Mouse (Mus musculus) limb, embryonic 10.5 days (tissue): Measurements from ENCODE around the gene Doc2g. TPM values are rescaled to one million over a fixed set of nuclear protein-coding genes. Genes with fewer than 3 reads are reported as not detected.
A peak's percentile ranks its signal among the peaks of the same experiment; 100 is the strongest.
"Not testable (repeated sequence)": the region's sequence is repeated elsewhere in the genome, so short reads cannot be mapped to it uniquely, and the experiment has no call there.

Experiments used
- DNase-seq: peaks from one replicate; pipeline ENCODE4 v3.0.0-alpha.2; 2017; ENCODE audit warnings: low spot score
- H3K27ac ChIP-seq: fragments of 300-500 bp; sonication (generic); 2 replicates; pipeline ENCODE4 v1.5.1; 2016; ENCODE audit warnings: mild to moderate bottlenecking
- H3K27me3 ChIP-seq: fragments of 300-500 bp; sonication (generic); 2 replicates; pipeline ENCODE4 v1.6.1; 2016; ENCODE audit warnings: low read depth, mild to moderate bottlenecking; ENCODE audit not compliant: poor library complexity, severe bottlenecking
- H3K36me3 ChIP-seq: fragments of 300-500 bp; sonication (generic); 2 replicates; pipeline ENCODE4 v1.6.1; 2016; ENCODE audit warnings: mild to moderate bottlenecking, moderate library complexity
- H3K4me1 ChIP-seq: fragments of 300-500 bp; sonication (generic); 2 replicates; pipeline ENCODE4 v1.6.1; 2016
- H3K4me3 ChIP-seq: fragments of 300-500 bp; sonication (generic); 2 replicates; pipeline ENCODE4 v1.5.1; 2016; ENCODE audit warnings: mild to moderate bottlenecking, moderate library complexity
- H3K9me3 ChIP-seq: fragments of 300-500 bp; sonication (generic); replicated peaks from 2 replicates; pipeline ENCODE4 v1.6.1; 2016; ENCODE audit warnings: mild to moderate bottlenecking
- WGBS: fragments of 180-500 bp; shearing (Covaris S2); methylation state at CpG from one replicate; pipeline ENCODE4 v1.1.7; 2016; 5-methylcytosine and 5-hydroxymethylcytosine counted together
- polyA plus RNA-seq: library from polyadenylated mRNA; unstranded; fragments of >200 nt; fragmentation: Nextera tagmentation; extraction: Ambion mirVana; gene quantifications from 2 replicates; pipeline ENCODE4 v1.2.1, GENCODE M21; 2016

The Doc2g gene
- polyA plus RNA-seq, 1 experiment from 2014 or later = 7.6 TPM

DNA sequence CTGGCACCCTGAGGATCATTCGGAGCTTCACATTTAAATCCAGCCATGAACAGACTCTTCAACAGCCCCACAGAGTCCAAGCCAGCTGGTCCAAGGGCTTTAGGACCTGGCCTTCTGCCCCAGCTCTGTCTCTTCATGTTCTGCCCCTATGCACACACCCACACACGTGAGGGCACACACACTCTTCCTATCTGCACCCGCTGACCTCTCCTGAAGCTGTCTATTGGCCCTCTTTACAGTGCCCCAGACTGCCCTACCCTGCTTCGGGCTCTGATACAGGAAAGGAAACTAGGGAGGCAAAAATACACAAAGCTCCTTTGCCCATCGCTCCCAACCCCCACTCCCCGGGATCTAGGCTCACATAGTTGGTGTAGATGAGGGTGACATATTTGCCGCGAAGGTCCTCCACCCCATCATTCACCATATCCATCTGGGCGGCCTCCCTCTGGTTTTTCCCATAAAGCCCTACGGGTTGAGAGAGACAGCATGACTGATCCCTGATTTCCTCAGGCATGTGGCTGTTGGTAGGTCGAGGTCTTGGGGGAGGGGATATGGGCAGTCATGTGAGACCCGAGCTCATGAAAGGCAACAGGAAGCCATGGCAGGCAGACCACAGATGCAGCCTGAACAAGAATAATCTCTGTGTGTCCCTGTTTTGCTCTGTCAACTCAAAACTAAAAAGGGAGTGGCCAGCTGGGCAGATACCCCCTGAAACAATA is 33.4 kb downstream of the Doc2g start:
- Histone ChIP-seq H3K27ac (no peak overlapping the region), H3K4me3 (peak overlapping the region; percentile 17), H3K27me3 (no peaks in the 10 kb centered on the region), H3K9me3 (no peaks in the 10 kb centered on the region), H3K36me3 (peaks cover 10% of the 10 kb centered on the region), H3K4me1 (peaks cover 21% of the 10 kb centered on the region)
- no peak for DNase-seq
- WGBS = 72% methylated on average over 12 of the region's 12 CpGs

DNA sequence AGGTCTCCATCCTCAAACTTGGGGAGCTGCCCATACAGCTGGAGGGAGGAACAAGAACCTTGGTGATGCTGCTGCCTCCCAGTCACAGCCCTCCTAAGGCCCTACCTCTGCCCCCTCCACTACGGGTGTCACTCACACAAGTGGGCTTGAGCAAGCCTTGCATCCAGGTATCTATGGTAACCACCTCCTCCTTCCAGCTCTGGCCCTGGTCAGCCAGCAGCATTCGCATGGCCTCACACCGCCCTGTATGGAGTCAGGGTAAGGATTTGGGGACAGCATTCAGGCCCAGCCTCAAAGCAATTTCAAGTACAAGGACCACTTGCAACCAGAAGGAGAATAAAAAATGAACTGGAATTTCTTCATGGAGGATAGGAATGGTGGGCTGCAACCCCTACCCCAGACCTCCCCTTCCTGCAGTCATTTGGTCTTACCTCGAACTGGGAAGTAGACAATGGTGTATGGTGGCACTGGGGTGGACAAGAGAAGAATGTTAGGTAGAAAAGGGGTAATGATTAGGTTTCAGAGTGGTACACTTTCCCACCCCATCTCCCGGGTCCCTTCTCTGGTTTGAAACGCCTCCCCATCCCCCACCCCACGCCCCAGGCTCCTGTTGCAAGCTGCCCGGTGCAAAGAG is 34.2 kb downstream of the Doc2g start:
- Histone ChIP-seq H3K4me3 (peak overlapping the region; percentile 80), H3K4me1 (peaks cover 25% of the 10 kb centered on the region), H3K36me3 (peaks cover 10% of the 10 kb centered on the region), H3K27ac (peak overlapping the region; percentile 94)
- H3K27me3 ChIP-seq, DNase-seq, H3K9me3 ChIP-seq: not testable (repeated sequence)
- 28% methylated on average over 8 of the region's 8 CpGs for WGBS

DNA sequence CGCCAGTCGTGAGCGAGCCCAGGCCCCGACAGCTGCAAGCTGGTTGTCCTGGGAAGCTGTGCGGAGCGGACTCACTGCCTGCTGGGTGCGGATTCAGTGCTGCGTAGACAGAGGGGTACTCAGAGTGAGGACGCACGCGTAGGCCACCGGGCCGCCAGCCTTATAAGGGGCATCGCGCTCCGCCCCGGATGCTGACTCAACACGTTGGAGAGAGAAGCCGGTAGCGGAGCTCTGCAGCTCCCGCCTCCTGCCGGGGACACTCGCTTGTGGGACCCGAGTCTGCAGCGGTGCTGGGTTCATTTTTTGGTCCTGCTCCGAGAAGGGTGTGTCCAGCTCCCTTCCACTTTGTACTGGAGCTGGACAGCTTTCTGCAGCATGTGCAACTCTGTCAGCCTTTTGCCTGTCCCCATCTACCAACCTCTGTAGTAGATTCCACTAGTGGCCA is 34.7 kb downstream of the Doc2g start, which contains the start of gene Gstp1:
Gene Gstp1, minus strand, starts transcription at position 198 of the 445 bp plus-strand sequence.
- H3K4me3 ChIP-seq = peak within 1 kb of the TSS; percentile 80
- peaks cover 25% of the 10 kb centered on the region for H3K4me1 ChIP-seq
- H3K27ac ChIP-seq = peak within 1 kb of the TSS; percentile 94
- WGBS = under 1% methylated on average over 26 of the region's 26 CpGs
- H3K9me3 ChIP-seq = no peaks in the 10 kb centered on the region
- peak; percentile 88 for DNase-seq
- H3K36me3 ChIP-seq = peaks cover 10% of the 10 kb centered on the region
- no peaks in the 10 kb centered on the region for H3K27me3 ChIP-seq

DNA sequence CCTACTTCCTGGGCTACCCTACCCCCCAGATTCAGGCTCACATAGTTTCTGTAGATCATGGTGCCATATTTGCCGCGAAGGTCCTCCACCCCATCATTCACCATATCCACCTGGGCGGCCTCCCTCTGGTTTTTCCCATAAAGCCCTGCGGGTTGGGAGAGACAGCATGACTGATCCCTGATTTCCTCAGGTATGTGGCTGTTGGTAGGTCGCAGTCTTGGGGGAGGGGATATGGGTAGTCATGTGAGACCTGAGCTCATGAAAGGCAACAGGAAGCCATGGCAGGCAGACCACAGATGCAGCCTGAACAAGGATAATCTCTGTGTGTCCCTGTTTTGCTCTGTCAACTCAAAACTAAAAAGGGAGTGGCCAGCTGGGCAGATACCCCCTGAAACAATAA is 37.8 kb downstream of the Doc2g start:
- peaks cover 26% of the 10 kb centered on the region for H3K4me1 ChIP-seq
- not testable (repeated sequence) for H3K27me3 ChIP-seq
- 88% methylated on average over 5 of the region's 5 CpGs for WGBS

DNA sequence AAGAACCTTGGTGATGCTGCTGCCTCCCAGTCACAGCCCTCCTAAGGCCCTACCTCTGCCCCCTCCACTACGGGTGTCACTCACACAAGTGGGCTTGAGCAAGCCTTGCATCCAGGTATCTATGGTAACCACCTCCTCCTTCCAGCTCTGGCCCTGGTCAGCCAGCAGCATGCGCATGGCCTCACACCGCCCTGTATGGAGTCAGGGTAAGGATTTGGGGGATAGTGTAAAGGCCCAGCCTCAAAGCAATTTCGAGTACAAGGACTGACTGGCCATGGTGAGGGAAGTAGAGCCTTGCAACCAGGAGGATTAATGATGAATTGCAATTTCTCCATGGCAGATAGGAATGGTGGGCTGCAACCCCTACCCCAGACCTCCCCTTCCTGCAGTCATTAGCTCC is 38.4 kb downstream of the Doc2g start:
- not testable (repeated sequence) for DNase-seq, H3K9me3 ChIP-seq, H3K27ac ChIP-seq, H3K4me3 ChIP-seq, H3K36me3 ChIP-seq, H3K27me3 ChIP-seq
- WGBS = 84% methylated on average over 4 of the region's 4 CpGs
- peaks cover 23% of the 10 kb centered on the region for H3K4me1 ChIP-seq

More for the DNA sequence above, 37.8 kb downstream of the Doc2g start:
- not testable (repeated sequence) for H3K9me3 ChIP-seq, DNase-seq, H3K27ac ChIP-seq, H3K4me3 ChIP-seq, H3K36me3 ChIP-seq

DNA sequence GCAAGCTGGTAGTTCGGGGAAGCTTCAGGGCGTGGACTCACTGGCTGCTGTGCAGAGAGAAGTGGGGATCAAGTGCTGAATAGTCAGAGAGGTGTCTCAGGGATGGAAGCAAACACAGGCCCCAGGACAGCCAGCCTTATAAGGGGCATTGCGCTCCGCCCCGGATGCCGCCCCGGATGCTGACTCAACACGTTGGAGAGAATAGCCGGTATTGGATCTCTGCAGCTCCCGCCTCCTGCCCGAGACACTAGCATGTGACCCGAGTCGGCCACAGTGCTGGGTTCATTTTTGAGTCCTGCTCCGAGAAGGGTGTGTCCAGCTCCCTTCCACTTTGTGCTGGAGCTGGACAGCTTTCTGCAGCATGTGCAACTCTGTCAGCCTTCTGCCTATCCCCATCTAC is 39.0 kb downstream of the Doc2g start:
- Histone ChIP-seq H3K9me3 (no peaks in the 10 kb centered on the region), H3K4me1 (peaks cover 19% of the 10 kb centered on the region), H3K27me3 (no peaks in the 10 kb centered on the region), H3K27ac (no peak overlapping the region), H3K36me3 (no peaks in the 10 kb centered on the region), H3K4me3 (no peak overlapping the region)
- 80% methylated on average over 14 of the region's 14 CpGs for WGBS
- no peak for DNase-seq

DNA sequence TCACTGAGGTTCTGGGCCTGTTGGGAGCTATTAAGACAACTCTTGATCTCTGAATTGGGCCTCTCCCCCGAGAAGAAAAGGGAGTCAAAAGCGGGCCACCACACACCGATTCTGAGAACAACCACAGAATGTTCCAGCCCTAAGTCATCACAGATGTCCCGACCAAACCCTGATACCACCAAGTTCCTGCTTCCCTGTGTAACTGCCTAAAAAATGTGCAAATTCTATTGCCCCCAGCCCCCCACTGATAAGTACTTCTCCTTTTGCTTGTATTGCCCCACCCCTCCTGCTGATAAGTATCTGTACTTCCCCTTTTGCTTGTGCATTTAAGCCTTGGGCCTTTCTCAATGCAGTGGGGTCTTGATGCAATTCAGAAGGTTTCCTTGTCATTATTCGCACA is 41.0 kb downstream of the Doc2g start:
- not testable (repeated sequence) for H3K4me1 ChIP-seq, H3K4me3 ChIP-seq, H3K27ac ChIP-seq, DNase-seq, H3K36me3 ChIP-seq, H3K27me3 ChIP-seq, H3K9me3 ChIP-seq
- 90% methylated on average over 5 of the region's 5 CpGs for WGBS

DNA sequence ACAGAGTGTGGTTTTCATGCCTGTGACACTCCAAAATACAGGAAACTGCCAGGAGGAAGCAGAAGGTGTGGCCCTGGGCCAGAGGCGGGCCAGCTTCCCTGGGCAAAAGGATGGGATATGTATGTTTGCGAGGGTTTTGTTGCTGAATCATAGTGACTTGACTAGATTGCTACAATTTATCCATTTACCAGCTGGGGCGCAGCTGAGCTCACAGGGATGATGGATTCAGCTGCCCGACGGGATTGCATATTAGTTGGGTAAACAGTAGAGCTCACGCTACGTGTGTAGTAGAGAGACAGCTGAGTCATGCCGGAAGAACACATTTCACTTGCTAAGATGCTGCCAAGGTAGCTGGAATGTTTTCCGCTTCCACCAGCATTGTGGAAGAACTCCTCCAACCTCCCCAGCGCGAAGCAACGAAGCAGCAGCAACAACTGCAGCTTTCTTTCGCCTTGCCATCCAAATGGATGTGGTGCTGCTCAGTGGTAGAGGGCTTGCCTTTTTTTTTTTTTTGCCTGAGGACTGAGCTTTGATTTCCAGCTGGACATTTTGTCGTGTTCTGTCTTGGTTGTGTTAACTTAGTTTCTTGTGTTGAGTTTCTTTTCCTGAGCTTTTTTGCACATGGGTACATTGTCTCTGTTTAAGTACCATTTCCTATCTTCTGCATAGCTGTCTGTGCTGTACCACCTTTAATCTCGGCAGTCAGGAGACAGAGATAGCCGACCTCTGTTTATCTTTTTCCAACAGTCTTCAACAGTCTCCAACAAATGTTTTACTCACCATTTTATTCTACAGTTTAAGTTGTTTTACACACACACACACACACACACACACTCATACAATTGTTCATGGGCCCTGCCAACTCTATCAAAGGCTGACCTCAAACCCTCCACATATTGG is 43.1 kb downstream of the Doc2g start, which contains the start of gene Gstp2:
Gene Gstp2, minus strand, starts transcription at position 58 of the 900 bp plus-strand sequence.
- 63% methylated on average over 16 of the region's 16 CpGs for WGBS
- no peak for DNase-seq
- H3K9me3 ChIP-seq = no peaks in the 10 kb centered on the region
- H3K27me3 ChIP-seq = no peaks in the 10 kb centered on the region
- H3K36me3 ChIP-seq = no peaks in the 10 kb centered on the region
- 0 out of 2 replicates have a peak, but pooled peaks cover 7% of the 10 kb centered on the region for H3K4me1 ChIP-seq
- H3K27ac ChIP-seq = no peak within 1 kb of the TSS
- H3K4me3 ChIP-seq = no peak within 1 kb of the TSS

DNA sequence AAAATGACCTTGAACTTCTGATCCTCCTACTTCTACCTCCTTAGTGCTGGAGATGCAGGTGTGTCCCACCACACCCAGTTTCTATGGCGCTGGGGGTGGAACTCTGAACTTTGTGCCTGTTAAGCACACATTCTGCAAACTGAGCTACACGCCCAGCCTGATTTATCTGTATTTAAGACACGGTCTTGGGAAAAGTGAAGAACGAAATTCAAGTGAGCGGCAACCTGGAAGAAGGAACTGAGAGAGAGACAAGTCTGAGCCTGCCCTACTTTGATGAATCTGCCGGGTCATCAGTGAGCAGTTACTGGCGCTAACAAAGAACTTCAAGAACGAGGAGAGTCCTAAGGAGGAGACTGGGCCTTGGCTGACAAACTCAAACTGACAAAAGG is 43.7 kb downstream of the Doc2g start:
- no peaks in the 10 kb centered on the region for H3K27me3 ChIP-seq
- H3K36me3 ChIP-seq = no peaks in the 10 kb centered on the region
- 82% methylated on average over 8 of the region's 8 CpGs for WGBS
- H3K4me1 ChIP-seq = 0 out of 2 replicates have a peak, but pooled peaks cover 7% of the 10 kb centered on the region
- no peak for DNase-seq
- H3K9me3 ChIP-seq = no peaks in the 10 kb centered on the region
- H3K27ac ChIP-seq = no peak overlapping the region
- H3K4me3 ChIP-seq = no peak overlapping the region

DNA sequence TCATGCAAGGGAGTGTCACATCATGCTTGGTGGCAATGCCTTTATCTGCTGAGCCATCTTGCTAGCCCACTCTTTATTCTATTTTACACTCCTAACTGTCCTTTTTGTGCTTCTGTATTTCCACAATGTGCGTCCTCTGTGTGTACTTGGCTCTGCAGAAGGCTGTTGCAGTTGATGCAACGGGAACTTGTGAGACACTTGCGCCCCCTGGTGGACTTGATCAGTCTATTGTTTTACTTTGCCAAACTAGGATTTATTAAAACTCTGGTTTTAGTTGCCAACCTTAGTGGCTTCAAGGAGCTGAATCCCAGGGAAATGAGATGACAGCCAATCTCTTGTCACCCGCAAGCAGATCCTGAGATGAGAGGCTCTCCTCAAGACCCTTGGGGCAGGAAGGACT is 44.7 kb downstream of the Doc2g start:
- peak; percentile 86 for DNase-seq
- H3K36me3 ChIP-seq = no peaks in the 10 kb centered on the region
- H3K9me3 ChIP-seq = no peaks in the 10 kb centered on the region
- 0 out of 2 replicates have a peak, but pooled peaks cover 4% of the 10 kb centered on the region for H3K4me1 ChIP-seq
- no peak overlapping the region for H3K27ac ChIP-seq
- WGBS = 25% methylated on average over 4 of the region's 4 CpGs
- no peaks in the 10 kb centered on the region for H3K27me3 ChIP-seq
- H3K4me3 ChIP-seq = no peak overlapping the region

DNA sequence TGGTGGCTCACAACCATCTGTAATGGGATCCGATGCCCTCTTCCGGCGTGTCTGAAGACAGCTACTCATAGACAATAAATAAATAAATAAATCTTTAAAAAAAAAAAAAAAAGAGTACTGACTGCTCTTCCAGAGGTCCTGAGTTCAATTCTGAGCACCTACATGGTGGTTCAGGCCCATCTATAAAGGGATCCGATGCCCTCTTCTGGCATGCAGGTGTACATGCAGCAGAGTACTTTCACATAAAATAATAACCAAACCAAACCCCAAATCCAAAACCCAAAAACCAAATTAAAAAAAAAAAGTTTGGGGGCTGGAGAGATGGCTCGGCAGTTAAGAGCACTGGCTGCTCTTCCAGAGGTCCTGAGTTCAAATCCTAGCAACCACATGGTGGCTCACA is 46.0 kb downstream of the Doc2g start:
- not testable (repeated sequence) for DNase-seq, H3K9me3 ChIP-seq, H3K27ac ChIP-seq, H3K4me3 ChIP-seq, H3K4me1 ChIP-seq, H3K36me3 ChIP-seq, H3K27me3 ChIP-seq
- WGBS = 80% methylated on average over 5 of the region's 5 CpGs

DNA sequence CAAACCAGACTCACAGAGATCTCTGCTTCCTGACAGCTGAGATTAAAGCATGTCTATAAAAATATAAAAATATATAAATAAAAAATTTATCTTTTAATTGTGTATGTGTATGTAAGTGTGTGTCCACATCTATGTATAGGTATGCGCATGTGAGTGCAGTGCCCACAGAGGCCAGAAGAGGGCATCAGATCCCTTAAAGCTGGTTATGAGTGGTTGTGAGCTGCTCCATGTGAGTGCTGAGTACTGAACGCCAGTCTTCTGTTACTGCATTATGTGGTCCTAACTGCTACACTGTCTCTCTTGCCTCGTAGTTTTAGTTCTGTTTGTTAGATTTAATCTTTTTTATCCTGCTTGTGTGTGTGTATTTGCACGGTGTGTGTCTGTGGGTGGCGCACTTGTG is 47.9 kb downstream of the Doc2g start:
- no peaks in the 10 kb centered on the region for H3K9me3 ChIP-seq
- 96% methylated on average over 5 of the region's 5 CpGs for WGBS
- 0 out of 2 replicates have a peak, but pooled peaks cover 2% of the 10 kb centered on the region for H3K4me1 ChIP-seq
- DNase-seq = no peak
- H3K4me3 ChIP-seq = no peak overlapping the region
- H3K27ac ChIP-seq = no peak overlapping the region
- H3K36me3 ChIP-seq = no peaks in the 10 kb centered on the region
- H3K27me3 ChIP-seq = no peaks in the 10 kb centered on the region
